Mouse (Mus musculus) kidney, adult 2 months (tissue): Measurements from ENCODE around the gene Gpat3. TPM values are rescaled to one million over a fixed set of nuclear protein-coding genes. Genes with fewer than 3 reads are reported as not detected.

ENCODE experiments used
- DNase-seq: peaks from one replicate; pipeline ENCODE4 v3.0.0; 2021
- H3K27ac ChIP-seq: fragments of 200-500 bp; 2 replicates; pipeline ENCODE4 v1.5.1; 2012; ENCODE audit warnings: low read depth, low read length, control low read depth, inconsistent platforms; ENCODE audit not compliant: insufficient read depth
- H3K27me3 ChIP-seq: fragments of 200-500 bp; replicated peaks from 2 replicates; pipeline ENCODE4 v1.6.1; 2012; ENCODE audit warnings: mild to moderate bottlenecking, moderate library complexity, low read length, inconsistent platforms; ENCODE audit not compliant: control insufficient read depth, insufficient read depth
- H3K36me3 ChIP-seq: fragments of 200-500 bp; 2 replicates; pipeline ENCODE4 v1.6.1; 2012; ENCODE audit warnings: mild to moderate bottlenecking, moderate library complexity, low read length, inconsistent platforms; ENCODE audit not compliant: control insufficient read depth, insufficient read depth
- H3K4me1 ChIP-seq: fragments of 200-500 bp; 2 replicates; pipeline ENCODE4 v1.6.1; 2011; ENCODE audit warnings: low read length; ENCODE audit not compliant: control insufficient read depth, insufficient read depth
- H3K4me3 ChIP-seq: fragments of 200-500 bp; 2 replicates; pipeline ENCODE4 v1.5.1; 2011; ENCODE audit warnings: mild to moderate bottlenecking, low read depth, low read length, control low read depth; ENCODE audit not compliant: insufficient read depth
- CTCF ChIP-seq: fragments of 200-500 bp; conservative IDR thresholded peaks from 2 replicates; pipeline ENCODE4 v1.5.1; 2011; ENCODE audit warnings: low read depth, mild to moderate bottlenecking, control low read depth, low read length, moderate library complexity, mixed read lengths; ENCODE audit not compliant: insufficient read depth, insufficient read length
- POLR2A ChIP-seq: fragments of 200-500 bp; IDR thresholded peaks from one replicate; pipeline ENCODE4 v1.6.1; 2011; ENCODE audit warnings: low read depth, low read length, control low read depth
- WGBS: fragments of 180-500 bp; shearing (Covaris S2); methylation state at CpG from one replicate; pipeline ENCODE4 v1.1.7; 2018; 5-methylcytosine and 5-hydroxymethylcytosine counted together
- polyA plus RNA-seq: library from polyadenylated mRNA; depleted of rRNA; stranded (reverse); fragments of >200 nt; gene quantifications from 2 replicates; pipeline ENCODE4 v1.2.3, GENCODE M21; 2012; rRNA removed

The Gpat3 gene
- 10.0 and 10.9 TPM in 2 replicates for polyA plus RNA-seq

- peak; percentile 41 for DNase-seq
- no peak for TF ChIP-seq POLR2A
- TF ChIP-seq CTCF = no peak
- no peaks in the 10 kb centered on the region for H3K4me1 ChIP-seq
- 2% methylated on average over 16 of the region's 16 CpGs for WGBS
- peak within 1 kb of the TSS; percentile 77 for H3K4me3 ChIP-seq
- H3K36me3 ChIP-seq = no peaks in the 10 kb centered on the region
- no peaks in the 10 kb centered on the region for H3K27me3 ChIP-seq
- H3K27ac ChIP-seq = peak within 1 kb of the TSS; percentile 45
These were observed at the start of gene Gpat3 for GRCm38 (mm10) chr5:100845485-100845847. TSS of gene Gpat3 (plus strand) at chr5:100845713.

GRCm38 (mm10) chr5:100798165-100798860 is 47.2 kb upstream of the Gpat3 start, which contains the start of the genes Helq and Mrps18c:
TSS of gene Helq (minus strand) at chr5:100798598.
TSS of gene Mrps18c (plus strand) at chr5:100798627.
- no peaks in the 10 kb centered on the region for H3K27me3 ChIP-seq
- peak; percentile 96 for DNase-seq
- peaks cover 3% of the 10 kb centered on the region; the same call in 1 of the 2 replicates for H3K4me1 ChIP-seq
- WGBS = under 1% methylated on average over 67 of the region's 67 CpGs
- no peak within 1 kb of the TSS for H3K27ac ChIP-seq
- peak; percentile 19 for TF ChIP-seq POLR2A
- no peak for TF ChIP-seq CTCF
- H3K36me3 ChIP-seq = no peaks in the 10 kb centered on the region; the same call in 1 of the 2 replicates
- H3K4me3 ChIP-seq = peak within 1 kb of the TSS; percentile 92

GRCm38 (mm10) chr5:100818341-100818740 is 27.2 kb upstream of the Gpat3 start:
- no peak for DNase-seq
- Histone ChIP-seq H3K27ac (no peak overlapping the region), H3K4me1 (0 out of 2 replicates have a peak, but pooled peaks cover 4% of the 10 kb centered on the region), H3K36me3 (no peaks in the 10 kb centered on the region), H3K27me3 (no peaks in the 10 kb centered on the region), H3K4me3 (no peak overlapping the region)
- no peak for TF ChIP-seq POLR2A
- no peak for TF ChIP-seq CTCF
- 59% methylated on average over 4 of the region's 4 CpGs for WGBS

- Histone ChIP-seq H3K4me1 (0 out of 2 replicates have a peak, but pooled peaks cover 4% of the 10 kb centered on the region), H3K27ac (no peak overlapping the region), H3K4me3 (peak overlapping the region; percentile 95), H3K27me3 (no peaks in the 10 kb centered on the region), H3K36me3 (no peaks in the 10 kb centered on the region)
- DNase-seq = peak; percentile 15
- WGBS = 34% methylated on average over 16 of the region's 16 CpGs
- TF ChIP-seq CTCF (no peak), POLR2A (no peak)
These were observed 25.7 kb upstream of the Gpat3 start for GRCm38 (mm10) chr5:100819568-100820480.

GRCm38 (mm10) chr5:100820483-100821184 is 24.9 kb upstream of the Gpat3 start, which contains the start of gene Abraxas1:
TSS of gene Abraxas1 (minus strand) at chr5:100820965.
- under 1% methylated on average over 63 of the region's 63 CpGs for whole genome bisulfite sequencing
- 0 out of 2 replicates have a peak, but pooled peaks cover 4% of the 10 kb centered on the region for H3K4me1 ChIP-seq
- peak; percentile 90 for DNase-seq

GRCm38 (mm10) chr5:100821375-100821774 is 24.1 kb upstream of the Gpat3 start:
- 0 out of 2 replicates have a peak, but pooled peaks cover 4% of the 10 kb centered on the region for H3K4me1 ChIP-seq
- TF ChIP-seq CTCF = no peak
- DNase-seq = no peak
- H3K27me3 ChIP-seq = no peaks in the 10 kb centered on the region
- H3K36me3 ChIP-seq = no peaks in the 10 kb centered on the region
- H3K4me3 ChIP-seq = no peak overlapping the region
- no peak overlapping the region for H3K27ac ChIP-seq
- WGBS = 76% methylated on average over 8 of the region's 8 CpGs

More at GRCm38 (mm10) chr5:100820483-100821184, 24.9 kb upstream of the Gpat3 start, which contains the start of gene Abraxas1:
- TF ChIP-seq CTCF = no peak
- TF ChIP-seq POLR2A = peak; percentile 74
- peak within 1 kb of the TSS; percentile 95 for H3K4me3 ChIP-seq
- no peaks in the 10 kb centered on the region for H3K27me3 ChIP-seq
- no peak within 1 kb of the TSS for H3K27ac ChIP-seq
- no peaks in the 10 kb centered on the region for H3K36me3 ChIP-seq

- Histone ChIP-seq H3K4me1 (0 out of 2 replicates have a peak, but pooled peaks cover 4% of the 10 kb centered on the region), H3K4me3 (no peak overlapping the region), H3K36me3 (no peaks in the 10 kb centered on the region), H3K27ac (no peak overlapping the region), H3K27me3 (no peaks in the 10 kb centered on the region)
- WGBS = 77% methylated on average over 7 of the region's 7 CpGs
- TF ChIP-seq POLR2A = no peak
- TF ChIP-seq CTCF = no peak
- no peak for DNase-seq
These were observed 22.7 kb upstream of the Gpat3 start for GRCm38 (mm10) chr5:100822826-100823225.
